In genomic region chr11:58965001-58965760, GRCm38 (mm10) we compare ENCODE assay signal across 15 mouse cellular contexts. TPM values are rescaled to one million over a fixed set of nuclear protein-coding genes. Genes with fewer than 3 reads are reported as not detected.
DNase-seq lines count a peak whose midpoint lies in the region; ATAC-seq and TF ChIP-seq lines count a peak whose summit lies in the region.
"Had no signal": no experiment of that assay in that cellular context is flagged by ENCODE, and none has a peak within 500 bp of the region (broad histone marks: within the 10 kb centered on the region; RNA-seq: fewer than 3 reads in every experiment).

No protein-coding gene starts in this region.

- no peak overlapping the region; the same call in 1 of the 2 replicates for H3K27ac ChIP-seq in heart, embryonic 12.5 days (ENCODE audit: poor library complexity, severe bottlenecking)
- peak overlapping the region; percentile 30; the same call in 1 of the 2 replicates for H3K27ac ChIP-seq in midbrain, embryonic 11.5 days (ENCODE audit: low read depth, low read length)
- H3K27ac ChIP-seq in midbrain, postnatal 0 days (ENCODE audit: low read depth, low read length), result no peak overlapping the region
- H3K27ac ChIP-seq: forebrain, embryonic 12.5 days; limb, embryonic 12.5 days had no signal

- intact Hi-C loops in left cerebral cortex, postnatal 36 days (cut with DNase I), result no loop called here

- H3K9me3 ChIP-seq in heart, embryonic 12.5 days (replicated peaks), result peaks cover 6% of the 10 kb centered on the region
- H3K9me3 ChIP-seq in midbrain, embryonic 11.5 days (ENCODE audit: control insufficient read depth, low read length), result no peaks in the 10 kb centered on the region
- no peaks in the 10 kb centered on the region for H3K9me3 ChIP-seq in midbrain, postnatal 0 days (ENCODE audit: low read length)

- TF ChIP-seq CTCF in midbrain, postnatal 0 days (IDR thresholded peaks at IDR 0.05), result no peak

- DNase-seq in heart, postnatal 4 days, result no peak
- no peak for DNase-seq in midbrain, embryonic 11.5 days (ENCODE audit: low spot score, missing footprints)
- DNase-seq in midbrain, postnatal 0 days (ENCODE audit: low spot score), result no peak
- no peak for DNase-seq in left cerebral cortex, postnatal 36 days (ENCODE audit: low spot score in 2 of 2)
- DNase-seq in right cerebral cortex, adult 2 months (ENCODE audit: low spot score in 2 of 2), result no peak
- DNase-seq: cerebellum, adult 9-11 months; kidney, postnatal 10 days; layer of hippocampus, adult 9-11 months; right cerebral cortex, postnatal 4 days; thymus, postnatal 25 days had no signal

- peak overlapping the region; percentile 28; the same call in 1 of the 2 replicates for H3K9ac ChIP-seq in heart, embryonic 12.5 days
- H3K9ac ChIP-seq in midbrain, embryonic 11.5 days (ENCODE audit: low read length), result no peak overlapping the region
- no peak overlapping the region for H3K9ac ChIP-seq in midbrain, postnatal 0 days (replicated peaks; ENCODE audit: low read length, poor library complexity, severe bottlenecking)
- H3K9ac ChIP-seq: forebrain, embryonic 12.5 days; limb, embryonic 12.5 days had no signal

- peak overlapping the region; percentile 20; the same call in 1 of the 2 replicates for H3K4me2 ChIP-seq in heart, embryonic 12.5 days
- no peak overlapping the region for H3K4me2 ChIP-seq in midbrain, embryonic 11.5 days
- no peak overlapping the region for H3K4me2 ChIP-seq in midbrain, postnatal 0 days (ENCODE audit: low read depth, low read length, poor library complexity, severe bottlenecking)
- H3K4me2 ChIP-seq: forebrain, embryonic 12.5 days; limb, embryonic 12.5 days had no signal

- H3K27me3 ChIP-seq in heart, embryonic 12.5 days (replicated peaks), result peaks cover 34% of the 10 kb centered on the region
- H3K27me3 ChIP-seq in midbrain, embryonic 11.5 days (ENCODE audit: control insufficient read depth, insufficient read depth, low read length), result peaks cover 6% of the 10 kb centered on the region; the same call in 1 of the 2 replicates
- no peaks in the 10 kb centered on the region for H3K27me3 ChIP-seq in midbrain, postnatal 0 days (ENCODE audit: insufficient read depth, low read length)

- 38% methylated on average over 12 of the region's 12 CpGs for WGBS in heart, embryonic 12.5 days
- WGBS in midbrain, embryonic 11.5 days, result 49% methylated on average over 12 of the region's 12 CpGs
- 47% methylated on average over 12 of the region's 12 CpGs for WGBS in midbrain, postnatal 0 days

- H3K36me3 ChIP-seq in heart, embryonic 12.5 days, result peaks cover 8% of the 10 kb centered on the region; the same call in 1 of the 2 replicates
- H3K36me3 ChIP-seq in midbrain, embryonic 11.5 days (ENCODE audit: control insufficient read depth, insufficient read depth, low read length), result no peaks in the 10 kb centered on the region
- peaks cover 4% of the 10 kb centered on the region; the same call in 1 of the 2 replicates for H3K36me3 ChIP-seq in midbrain, postnatal 0 days (ENCODE audit: insufficient read depth, low read length)

- no peak for ATAC-seq in heart, embryonic 12.5 days (ENCODE audit: insufficient number of reproducible peaks, low FRiP score)
- ATAC-seq in midbrain, embryonic 11.5 days (ENCODE audit: low FRiP score), result peak; percentile 25; the same call in 1 of the 2 replicates
- no peak for ATAC-seq in midbrain, postnatal 0 days (ENCODE audit: low FRiP score)
- 0 out of 2 replicates have a peak, but pooled peaks have one; percentile 13 for ATAC-seq in common myeloid progenitor, adult 5-6 weeks (replicated peaks; ENCODE audit: low read depth, poor library complexity, severe bottlenecking)
- peak; percentile 29 for ATAC-seq in megakaryocyte, adult 5-6 weeks (ENCODE audit: poor library complexity, severe bottlenecking)

- no peak overlapping the region for H3K4me3 ChIP-seq in heart, embryonic 12.5 days
- H3K4me3 ChIP-seq in midbrain, embryonic 11.5 days (ENCODE audit: low read depth, low read length), result no peak overlapping the region
- no peak overlapping the region for H3K4me3 ChIP-seq in midbrain, postnatal 0 days (ENCODE audit: low read depth, low read length)
- H3K4me3 ChIP-seq: forebrain, embryonic 12.5 days; limb, embryonic 12.5 days had no signal

- peaks cover 38% of the 10 kb centered on the region for H3K4me1 ChIP-seq in heart, embryonic 12.5 days (replicated peaks)
- H3K4me1 ChIP-seq in midbrain, embryonic 11.5 days (ENCODE audit: control insufficient read depth, insufficient read depth, low read length), result peaks cover 4% of the 10 kb centered on the region
- H3K4me1 ChIP-seq in midbrain, postnatal 0 days (ENCODE audit: insufficient read depth, low read length), result no peaks in the 10 kb centered on the region
- H3K4me1 ChIP-seq: limb, embryonic 12.5 days had no signal

RNA-seq across cellular contexts. Expression of gene Hist3h2a, which starts 10.7 kb away (rescaled TPM):
- 26.5 and 28.4 TPM in 2 replicates for polyA plus RNA-seq in heart, embryonic 12.5 days (2016; fragmentation: Nextera tagmentation; extraction: Ambion mirVana)
- total RNA-seq in heart, postnatal 4 days (2021), result 10 to 100 TPM; 46.8 to 50.0 TPM
- 57.8 and 61.8 TPM in 2 replicates for polyA plus RNA-seq in midbrain, embryonic 11.5 days (2014; fragmentation: Nextera tagmentation; extraction: Ambion mirVana)
- 163 and 242 TPM in 2 replicates for total RNA-seq in midbrain, postnatal 0 days (2014; rRNA removed)
- 42.0 and 46.2 TPM in 2 replicates for polyA plus RNA-seq in midbrain, postnatal 0 days (2015; fragmentation: Nextera tagmentation; extraction: Ambion mirVana)
- total RNA-seq in common myeloid progenitor, adult 5-6 weeks (2017), result 215 and 229 TPM in 2 replicates
- total RNA-seq in megakaryocyte, adult 5-6 weeks (2015), result 20.6 and 24.9 TPM in 2 replicates
- total RNA-seq in megakaryocyte, adult 5-6 weeks (2017), result 267 and 273 TPM in 2 replicates
- total RNA-seq in left cerebral cortex, postnatal 36 days (2021), result 10 to 100 TPM; 60.9 to 64.1 TPM

RNA-seq across cellular contexts. Expression of gene Trim17, which starts 10.7 kb away (rescaled TPM):
- 1.1 and 1.5 TPM in 2 replicates for polyA plus RNA-seq in heart, embryonic 12.5 days (2016; fragmentation: Nextera tagmentation; extraction: Ambion mirVana)
- under 1 TPM in 1 of 2 experiments, not detected in 1; 0.10 TPM for total RNA-seq in heart, postnatal 4 days (2021)
- polyA plus RNA-seq in midbrain, embryonic 11.5 days (2014; fragmentation: Nextera tagmentation; extraction: Ambion mirVana), result 0.45 and 0.62 TPM in 2 replicates
- total RNA-seq in midbrain, postnatal 0 days (2014; rRNA removed), result 2.2 and 6.2 TPM in 2 replicates
- 0.67 and 0.72 TPM in 2 replicates for polyA plus RNA-seq in midbrain, postnatal 0 days (2015; fragmentation: Nextera tagmentation; extraction: Ambion mirVana)
- total RNA-seq in common myeloid progenitor, adult 5-6 weeks (2017), result not detected in 2 replicates
- not detected in 2 replicates for total RNA-seq in megakaryocyte, adult 5-6 weeks (2015)
- total RNA-seq in megakaryocyte, adult 5-6 weeks (2017), result 0.07 TPM in 1 of 2 replicates, not detected in the other
- 1 to 10 TPM; 4.8 to 5.7 TPM for total RNA-seq in left cerebral cortex, postnatal 36 days (2021)

RNA-seq across cellular contexts. Expression of gene Trim11, which starts 12.7 kb away (rescaled TPM):
- polyA plus RNA-seq in heart, embryonic 12.5 days (2016; fragmentation: Nextera tagmentation; extraction: Ambion mirVana), result 27.6 and 30.8 TPM in 2 replicates
- 10 to 100 TPM; 21.3 TPM for total RNA-seq in heart, postnatal 4 days (2021)
- 17.6 and 18.5 TPM in 2 replicates for polyA plus RNA-seq in midbrain, embryonic 11.5 days (2014; fragmentation: Nextera tagmentation; extraction: Ambion mirVana)
- total RNA-seq in midbrain, postnatal 0 days (2014; rRNA removed), result 23.7 and 27.8 TPM in 2 replicates
- 15.2 and 16.5 TPM in 2 replicates for polyA plus RNA-seq in midbrain, postnatal 0 days (2015; fragmentation: Nextera tagmentation; extraction: Ambion mirVana)
- total RNA-seq in common myeloid progenitor, adult 5-6 weeks (2017), result 14.8 and 16.9 TPM in 2 replicates
- total RNA-seq in megakaryocyte, adult 5-6 weeks (2015), result 22.2 and 26.7 TPM in 2 replicates
- 30.0 and 33.2 TPM in 2 replicates for total RNA-seq in megakaryocyte, adult 5-6 weeks (2017)
- total RNA-seq in left cerebral cortex, postnatal 36 days (2021), result 10 to 100 TPM; 21.0 to 24.9 TPM

RNA-seq across cellular contexts. Expression of gene Hist3h2ba, which starts 16.5 kb away (rescaled TPM):
- polyA plus RNA-seq in heart, embryonic 12.5 days (2016; fragmentation: Nextera tagmentation; extraction: Ambion mirVana), result 8.5 and 11.6 TPM in 2 replicates
- total RNA-seq in heart, postnatal 4 days (2021), result 10 to 100 TPM; 21.8 to 22.6 TPM
- polyA plus RNA-seq in midbrain, embryonic 11.5 days (2014; fragmentation: Nextera tagmentation; extraction: Ambion mirVana), result 99.9 and 101 TPM in 2 replicates
- total RNA-seq in midbrain, postnatal 0 days (2014; rRNA removed), result 552 and 1,117 TPM in 2 replicates
- polyA plus RNA-seq in midbrain, postnatal 0 days (2015; fragmentation: Nextera tagmentation; extraction: Ambion mirVana), result 114 and 126 TPM in 2 replicates
- total RNA-seq in common myeloid progenitor, adult 5-6 weeks (2017), result 12.7 and 17.8 TPM in 2 replicates
- total RNA-seq in megakaryocyte, adult 5-6 weeks (2015), result 4.6 and 6.9 TPM in 2 replicates
- 5.4 and 10.9 TPM in 2 replicates for total RNA-seq in megakaryocyte, adult 5-6 weeks (2017)
- total RNA-seq in left cerebral cortex, postnatal 36 days (2021), result 100 to 1,000 TPM; 103 to 124 TPM

RNA-seq across cellular contexts. Expression of gene Rnf187, which starts 26.5 kb away (rescaled TPM):
- 208 and 213 TPM in 2 replicates for polyA plus RNA-seq in heart, embryonic 12.5 days (2016; fragmentation: Nextera tagmentation; extraction: Ambion mirVana)
- total RNA-seq in heart, postnatal 4 days (2021), result 100 to 1,000 TPM; 161 to 165 TPM
- 354 and 381 TPM in 2 replicates for polyA plus RNA-seq in midbrain, embryonic 11.5 days (2014; fragmentation: Nextera tagmentation; extraction: Ambion mirVana)
- 925 and 964 TPM in 2 replicates for total RNA-seq in midbrain, postnatal 0 days (2014; rRNA removed)
- polyA plus RNA-seq in midbrain, postnatal 0 days (2015; fragmentation: Nextera tagmentation; extraction: Ambion mirVana), result 700 and 703 TPM in 2 replicates
- total RNA-seq in common myeloid progenitor, adult 5-6 weeks (2017), result 88.5 and 107 TPM in 2 replicates
- total RNA-seq in megakaryocyte, adult 5-6 weeks (2015), result 42.6 and 42.9 TPM in 2 replicates
- 49.7 and 61.7 TPM in 2 replicates for total RNA-seq in megakaryocyte, adult 5-6 weeks (2017)
- total RNA-seq in left cerebral cortex, postnatal 36 days (2021), result 100 to 1,000 TPM; 450 to 542 TPM

Comparison
In these comparisons a context has a peak if more than half of its experiments do, and no peak if none do; other contexts are left out.
1. ATAC-seq: peak in midbrain, embryonic 11.5 days (single experiment), common myeloid progenitor, adult 5-6 weeks (single experiment) and megakaryocyte, adult 5-6 weeks (single experiment); none in heart, embryonic 12.5 days (single experiment) and midbrain, postnatal 0 days (single experiment).